Mouse (Mus musculus) embryonic fibroblast, embryonic 13.5 days (primary cell): Measurements from ENCODE around the gene Hax1.

Source experiments
- CTCF ChIP-seq: IDR thresholded peaks from 2 replicates; pipeline ENCODE4 v1.5.1; 2011; ENCODE audit warnings: mild to moderate bottlenecking, control low read depth, low read length, moderate library complexity, borderline replicate concordance; ENCODE audit not compliant: insufficient read depth
- POLR2A ChIP-seq: IDR thresholded peaks from 2 replicates; pipeline ENCODE4 v1.6.1; 2011; ENCODE audit warnings: low read depth, mild to moderate bottlenecking, control low read depth, low read length, moderate library complexity

DNA sequence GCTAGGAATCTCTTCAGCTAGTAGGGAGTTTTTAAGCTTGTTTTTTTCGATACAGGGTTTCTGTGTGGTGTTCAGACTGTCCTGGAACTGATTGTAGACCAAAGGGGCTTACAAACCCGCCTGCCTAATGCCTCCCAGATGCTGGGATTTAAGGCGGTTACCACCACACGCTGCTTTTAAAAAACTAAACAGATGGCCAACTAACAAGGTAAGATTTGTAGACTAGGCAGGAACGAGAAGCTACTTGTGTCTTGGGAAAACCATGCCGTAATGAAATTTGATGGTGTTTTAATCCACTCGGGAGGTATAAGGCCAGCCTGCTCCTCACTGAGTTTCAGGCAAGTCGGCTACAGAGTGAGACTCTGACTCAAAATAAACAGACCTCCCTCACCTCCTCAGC lies 510 bp upstream of the Hax1 start:
- TF ChIP-seq CTCF (no peak), POLR2A (no peak)
